Mouse (Mus musculus) forebrain, embryonic 15.5 days (tissue): Measurements from ENCODE around the gene Thbs2. TPM values are rescaled to one million over a fixed set of nuclear protein-coding genes. Genes with fewer than 3 reads are reported as not detected.

Source experiments
- ATAC-seq: fragments of 200-750 bp; cut with Nextera tagmentation; replicated peaks from 2 replicates; pipeline ENCODE4 v1.8.0; 2017; ENCODE audit warnings: mild to moderate bottlenecking, moderate TSS enrichment, moderate library complexity
- H3K27ac ChIP-seq: fragments of 300-500 bp; sonication (generic); replicated peaks from 2 replicates; pipeline ENCODE4 v1.5.1; 2015; ENCODE audit warnings: mild to moderate bottlenecking, inconsistent platforms
- H3K27me3 ChIP-seq: fragments of 300-500 bp; sonication (generic); 2 replicates; pipeline ENCODE4 v1.6.1; 2015; ENCODE audit warnings: inconsistent platforms
- H3K36me3 ChIP-seq: fragments of 300-500 bp; sonication (generic); 2 replicates; pipeline ENCODE4 v1.6.1; 2015; ENCODE audit warnings: mild to moderate bottlenecking, inconsistent platforms
- H3K4me1 ChIP-seq: fragments of 300-500 bp; sonication (generic); 2 replicates; pipeline ENCODE4 v1.6.1; 2015; ENCODE audit warnings: inconsistent platforms
- H3K4me2 ChIP-seq: fragments of 300-500 bp; sonication (generic); replicated peaks from 2 replicates; pipeline ENCODE4 v1.6.1; 2015; ENCODE audit warnings: mild to moderate bottlenecking, inconsistent platforms
- H3K4me3 ChIP-seq: fragments of 300-500 bp; sonication (generic); 2 replicates; pipeline ENCODE4 v1.5.1; 2015; ENCODE audit warnings: mild to moderate bottlenecking, inconsistent platforms
- H3K9ac ChIP-seq: fragments of 300-500 bp; sonication (generic); replicated peaks from 2 replicates; pipeline ENCODE4 v1.6.1; 2015; ENCODE audit warnings: mild to moderate bottlenecking, inconsistent platforms
- H3K9me3 ChIP-seq: fragments of 300-500 bp; sonication (generic); 2 replicates; pipeline ENCODE4 v1.6.1; 2016; ENCODE audit warnings: inconsistent platforms
- WGBS: fragments of 180-500 bp; shearing (Covaris S2); methylation state at CpG from one replicate; pipeline ENCODE4 v1.1.7; 2015; ENCODE audit warnings: mixed read lengths; 5-methylcytosine and 5-hydroxymethylcytosine counted together
- polyA plus RNA-seq: library from polyadenylated mRNA; unstranded; fragments of >200 nt; fragmentation: Nextera tagmentation; extraction: Ambion mirVana; gene quantifications from 2 replicates; pipeline ENCODE4 v1.2.1, GENCODE M21; 2015

The Thbs2 gene
- polyA plus RNA-seq, 1 experiment from 2014 or later = 1.2 TPM

- WGBS = 71% methylated on average over 3 of the region's 3 CpGs
- Histone ChIP-seq H3K4me2 (no peak overlapping the region), H3K4me1 (no peaks in the 10 kb centered on the region), H3K27ac (no peak overlapping the region), H3K9ac (no peak overlapping the region), H3K4me3 (no peak overlapping the region), H3K27me3 (no peaks in the 10 kb centered on the region), H3K9me3 (no peaks in the 10 kb centered on the region), H3K36me3 (no peaks in the 10 kb centered on the region)
- no peak for ATAC-seq
Measured at GRCm38 (mm10) chr17:14714374-14714773, 20.3 kb upstream of the Thbs2 start.

- H3K27me3 ChIP-seq = no peaks in the 10 kb centered on the region
- no peaks in the 10 kb centered on the region for H3K9me3 ChIP-seq
- WGBS = 87% methylated on average over 3 of the region's 3 CpGs
- no peak overlapping the region for H3K9ac ChIP-seq
- H3K4me1 ChIP-seq = no peaks in the 10 kb centered on the region
- H3K27ac ChIP-seq = no peak overlapping the region
- H3K36me3 ChIP-seq = no peaks in the 10 kb centered on the region
- no peak overlapping the region for H3K4me3 ChIP-seq
- ATAC-seq = no peak
- H3K4me2 ChIP-seq = no peak overlapping the region
Measured at GRCm38 (mm10) chr17:14711784-14712183, 17.7 kb upstream of the Thbs2 start.

- Histone ChIP-seq H3K9me3 (no peaks in the 10 kb centered on the region), H3K4me3 (no peak overlapping the region), H3K27me3 (no peaks in the 10 kb centered on the region), H3K4me1 (no peaks in the 10 kb centered on the region), H3K9ac (no peak overlapping the region), H3K4me2 (no peak overlapping the region), H3K36me3 (no peaks in the 10 kb centered on the region), H3K27ac (no peak overlapping the region)
- no peak for ATAC-seq
- 98% methylated on average over 3 of the region's 3 CpGs for WGBS
Measured at GRCm38 (mm10) chr17:14711032-14711431, 17.0 kb upstream of the Thbs2 start.

GRCm38 (mm10) chr17:14706066-14706465 lies 12.0 kb upstream of the Thbs2 start:
- ATAC-seq = no peak
- Histone ChIP-seq H3K27me3 (no peaks in the 10 kb centered on the region), H3K4me2 (no peak overlapping the region), H3K9me3 (no peaks in the 10 kb centered on the region), H3K4me1 (no peaks in the 10 kb centered on the region), H3K4me3 (no peak overlapping the region), H3K27ac (no peak overlapping the region), H3K9ac (no peak overlapping the region), H3K36me3 (no peaks in the 10 kb centered on the region)
- 88% methylated on average over 4 of the region's 4 CpGs for WGBS

- Histone ChIP-seq H3K27ac (no peak overlapping the region), H3K4me3 (no peak overlapping the region), H3K4me1 (no peaks in the 10 kb centered on the region), H3K9ac (no peak overlapping the region), H3K4me2 (no peak overlapping the region), H3K36me3 (no peaks in the 10 kb centered on the region), H3K9me3 (no peaks in the 10 kb centered on the region), H3K27me3 (no peaks in the 10 kb centered on the region)
- WGBS = 91% methylated on average over 2 of the region's 2 CpGs
- no peak for ATAC-seq
Measured at GRCm38 (mm10) chr17:14705466-14705865, 11.4 kb upstream of the Thbs2 start.

- ATAC-seq = no peak
- no peaks in the 10 kb centered on the region for H3K36me3 ChIP-seq
Measured at GRCm38 (mm10) chr17:14703771-14704170, 9.7 kb upstream of the Thbs2 start.

GRCm38 (mm10) chr17:14703268-14703667 lies 9.2 kb upstream of the Thbs2 start:
- Histone ChIP-seq H3K27me3 (no peaks in the 10 kb centered on the region), H3K4me2 (no peak overlapping the region), H3K9ac (no peak overlapping the region), H3K4me3 (no peak overlapping the region), H3K4me1 (no peaks in the 10 kb centered on the region), H3K27ac (no peak overlapping the region), H3K9me3 (no peaks in the 10 kb centered on the region), H3K36me3 (no peaks in the 10 kb centered on the region)
- no peak for ATAC-seq
- 83% methylated on average over 4 of the region's 4 CpGs for WGBS

More at GRCm38 (mm10) chr17:14703771-14704170, 9.7 kb upstream of the Thbs2 start:
- Histone ChIP-seq H3K4me1 (no peaks in the 10 kb centered on the region), H3K27me3 (no peaks in the 10 kb centered on the region), H3K9ac (no peak overlapping the region), H3K4me2 (no peak overlapping the region), H3K4me3 (no peak overlapping the region), H3K27ac (no peak overlapping the region), H3K9me3 (no peaks in the 10 kb centered on the region)
- 87% methylated on average over 6 of the region's 6 CpGs for WGBS

- WGBS = 64% methylated on average over 3 of the region's 3 CpGs
- Histone ChIP-seq H3K4me2 (no peak overlapping the region), H3K4me3 (no peak overlapping the region), H3K36me3 (no peaks in the 10 kb centered on the region), H3K9ac (no peak overlapping the region), H3K4me1 (no peaks in the 10 kb centered on the region), H3K27me3 (no peaks in the 10 kb centered on the region), H3K27ac (no peak overlapping the region), H3K9me3 (no peaks in the 10 kb centered on the region)
- no peak for ATAC-seq
Measured at GRCm38 (mm10) chr17:14702701-14703100, 8.7 kb upstream of the Thbs2 start.

GRCm38 (mm10) chr17:14701891-14702290 lies 7.9 kb upstream of the Thbs2 start:
- H3K36me3 ChIP-seq = no peaks in the 10 kb centered on the region
- no peak overlapping the region for H3K4me2 ChIP-seq
- H3K27me3 ChIP-seq = no peaks in the 10 kb centered on the region
- no peaks in the 10 kb centered on the region for H3K4me1 ChIP-seq
- H3K27ac ChIP-seq = no peak overlapping the region
- H3K9me3 ChIP-seq = no peaks in the 10 kb centered on the region
- ATAC-seq = no peak
- no peak overlapping the region for H3K9ac ChIP-seq
- WGBS = 64% methylated on average over 2 of the region's 2 CpGs
- H3K4me3 ChIP-seq = no peak overlapping the region

GRCm38 (mm10) chr17:14700204-14700603 lies 6.2 kb upstream of the Thbs2 start:
- H3K4me3 ChIP-seq = no peak overlapping the region
- 79% methylated on average over 5 of the region's 5 CpGs for WGBS

GRCm38 (mm10) chr17:14698188-14698587 lies 4.2 kb upstream of the Thbs2 start:
- Histone ChIP-seq H3K4me1 (peaks cover 9% of the 10 kb centered on the region), H3K9ac (no peak overlapping the region), H3K4me2 (no peak overlapping the region), H3K27me3 (no peaks in the 10 kb centered on the region), H3K36me3 (no peaks in the 10 kb centered on the region), H3K9me3 (no peaks in the 10 kb centered on the region), H3K27ac (no peak overlapping the region), H3K4me3 (no peak overlapping the region)
- ATAC-seq = no peak
- 64% methylated on average over 6 of the region's 6 CpGs for WGBS

More at GRCm38 (mm10) chr17:14700204-14700603, 6.2 kb upstream of the Thbs2 start:
- Histone ChIP-seq H3K36me3 (no peaks in the 10 kb centered on the region), H3K27me3 (no peaks in the 10 kb centered on the region), H3K4me1 (no peaks in the 10 kb centered on the region), H3K4me2 (no peak overlapping the region), H3K9ac (no peak overlapping the region), H3K27ac (no peak overlapping the region), H3K9me3 (no peaks in the 10 kb centered on the region)
- ATAC-seq = no peak

GRCm38 (mm10) chr17:14697096-14697495 lies 3.1 kb upstream of the Thbs2 start:
- Histone ChIP-seq H3K27me3 (no peaks in the 10 kb centered on the region), H3K27ac (no peak overlapping the region), H3K4me1 (peaks cover 11% of the 10 kb centered on the region), H3K9me3 (no peaks in the 10 kb centered on the region), H3K36me3 (no peaks in the 10 kb centered on the region), H3K4me3 (no peak overlapping the region), H3K4me2 (no peak overlapping the region), H3K9ac (no peak overlapping the region)
- WGBS = 85% methylated on average over 6 of the region's 6 CpGs
- no peak for ATAC-seq

- Histone ChIP-seq H3K36me3 (no peaks in the 10 kb centered on the region), H3K9ac (no peak overlapping the region), H3K27ac (no peak overlapping the region), H3K4me3 (no peak overlapping the region), H3K4me1 (peaks cover 11% of the 10 kb centered on the region), H3K9me3 (no peaks in the 10 kb centered on the region), H3K27me3 (no peaks in the 10 kb centered on the region), H3K4me2 (no peak overlapping the region)
- no peak for ATAC-seq
- 88% methylated on average over 6 of the region's 6 CpGs for WGBS
Measured at GRCm38 (mm10) chr17:14696281-14696795, 2.3 kb upstream of the Thbs2 start.
